Mouse (Mus musculus) MEL (cell line): Measurements from ENCODE around the gene Ube2m.

ENCODE experiments used
- CTCF ChIP-seq, 3 experiments: IDR thresholded peaks in 2 of 3; conservative IDR thresholded peaks in 1 of 3; 2 replicates each; pipeline ENCODE4 v1.5.1; 2011 to 2012; ENCODE audit warnings: low read length in 3 of 3, low read depth in 2 of 3, mild to moderate bottlenecking in 2 of 3, improper control_type of control experiment in 1 of 3, inconsistent platforms in 1 of 3, mixed read lengths in 1 of 3, moderate library complexity in 1 of 3; ENCODE audit not compliant: control insufficient read depth in 1 of 3, insufficient read depth in 1 of 3, poor library complexity in 1 of 3, severe bottlenecking in 1 of 3
- E2F4 ChIP-seq: IDR thresholded peaks from 2 replicates; pipeline ENCODE4 v1.6.1; 2011; ENCODE audit warnings: low read depth, low read length, improper control_type of control experiment, borderline replicate concordance
- EP300 ChIP-seq, 2 experiments: IDR thresholded peaks; 2 replicates each; pipeline ENCODE4 v1.6.1; 2011; ENCODE audit warnings: improper control_type of control experiment in 2 of 2, low read length in 2 of 2, low read depth in 1 of 2, mild to moderate bottlenecking in 1 of 2
- MAX ChIP-seq: IDR thresholded peaks from 2 replicates; pipeline ENCODE4 v1.6.1; 2011; ENCODE audit warnings: low read length, improper control_type of control experiment
- POLR2AphosphoS2 ChIP-seq: IDR thresholded peaks from 2 replicates; pipeline ENCODE4 v1.6.1; 2011; ENCODE audit warnings: low read length, improper control_type of control experiment
- TAL1 ChIP-seq: IDR thresholded peaks from 2 replicates; pipeline ENCODE4 v1.6.1; 2012; ENCODE audit warnings: mild to moderate bottlenecking, inconsistent platforms, low read length, moderate library complexity, mixed read lengths
- USF1 ChIP-seq: IDR thresholded peaks from 2 replicates; pipeline ENCODE4 v1.6.1; 2014; ENCODE audit warnings: low read depth, mild to moderate bottlenecking, inconsistent platforms, low read length, improper control_type of control experiment, moderate library complexity
- USF2 ChIP-seq, 2 experiments: IDR thresholded peaks; 2 replicates each; pipeline ENCODE4 v1.6.1; 2011 to 2012; ENCODE audit warnings: improper control_type of control experiment in 2 of 2, low read length in 2 of 2, borderline replicate concordance in 1 of 2, inconsistent platforms in 1 of 2, low read depth in 1 of 2, mild to moderate bottlenecking in 1 of 2; ENCODE audit not compliant: insufficient read depth in 1 of 2
- ZNF384 ChIP-seq: IDR thresholded peaks from 2 replicates; pipeline ENCODE4 v1.6.1; 2012; ENCODE audit warnings: low read depth, mild to moderate bottlenecking, inconsistent platforms, low read length, improper control_type of control experiment

DNA sequence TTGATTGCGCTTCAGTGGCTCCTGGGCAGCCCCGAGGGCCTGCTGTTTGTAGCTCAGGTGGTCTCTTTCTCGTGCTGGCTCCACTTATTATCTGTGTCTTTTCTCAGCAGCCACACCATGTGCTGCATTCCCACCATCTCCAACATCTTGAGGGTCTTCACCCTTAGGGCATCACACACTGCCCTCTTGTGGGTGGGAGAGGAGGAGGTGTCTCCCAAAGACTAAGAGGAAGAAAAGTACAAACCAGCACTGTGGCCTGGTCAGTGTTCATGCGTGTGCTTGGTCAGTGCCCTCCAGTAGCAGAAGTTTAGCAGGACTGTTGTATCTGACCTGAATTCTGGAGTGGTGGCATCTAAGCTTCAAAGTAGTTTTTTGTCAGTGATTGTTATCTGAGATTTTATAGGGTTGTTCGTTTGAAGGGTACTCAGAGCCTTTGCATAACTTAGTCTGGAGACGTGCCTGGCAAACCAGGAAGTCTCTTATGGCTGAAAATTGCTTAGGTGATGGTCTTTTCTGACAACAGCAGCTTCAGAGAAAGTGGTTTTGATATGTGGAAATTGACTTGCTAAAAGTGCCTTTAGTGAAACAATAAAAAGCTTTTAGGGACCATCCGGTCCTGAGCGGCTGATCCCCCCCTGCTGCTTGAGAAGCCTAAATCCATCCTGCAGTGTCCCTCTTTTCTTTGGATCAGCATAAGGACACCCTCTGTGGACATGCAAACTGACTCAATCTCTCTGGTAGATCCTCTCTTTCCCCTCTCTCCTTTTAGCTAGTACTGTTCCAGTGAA lies 19.0 kb upstream of the Ube2m start:
- no peak for TF ChIP-seq EP300 (IDR thresholded peaks at IDR 0.05; ENCODE audit: low read depth in 1 of 2, low read length in 2 of 2)
- TF ChIP-seq USF1: no peak
- no peak for TF ChIP-seq MAX
- TF ChIP-seq POLR2AphosphoS2: no peak
- peak; percentile 25 to 43 (median 30) for TF ChIP-seq CTCF (IDR thresholded peaks at IDR 0.05 in 2 of 3, conservative IDR thresholded peaks at IDR 0.05 in 1 of 3; ENCODE audit: control insufficient read depth in 1 of 3, insufficient read depth in 1 of 3, low read depth in 2 of 3, low read length in 3 of 3, poor library complexity in 1 of 3, severe bottlenecking in 1 of 3)
- no peak for TF ChIP-seq E2F4
- TF ChIP-seq USF2 (IDR thresholded peaks at IDR 0.05; ENCODE audit: borderline replicate concordance in 1 of 2, insufficient read depth in 1 of 2, low read depth in 1 of 2, low read length in 2 of 2): no peak
- TF ChIP-seq ZNF384: no peak
- no peak for TF ChIP-seq TAL1
